Mouse (Mus musculus) G1E (cell line): ENCODE measurements around the gene Pbx1. TPM values are rescaled to one million over a fixed set of nuclear protein-coding genes. Genes with fewer than 3 reads are reported as not detected.

Source experiments
- ATAC-seq: 2 replicates; pipeline ENCODE4 v1.8.0; 2016; ENCODE audit warnings: mild to moderate bottlenecking; ENCODE audit not compliant: insufficient number of reproducible peaks, poor library complexity, low FRiP score, severe bottlenecking; ENCODE audit errors: extremely low read depth
- DNase-seq: peaks from one replicate; pipeline ENCODE4 v3.0.0; 2012; ENCODE audit warnings: low spot score
- H3K27me3 ChIP-seq: 2 replicates; pipeline ENCODE4 v1.6.1; 2012; ENCODE audit warnings: mild to moderate bottlenecking, low read length, inconsistent platforms; ENCODE audit not compliant: insufficient read depth
- H3K36me3 ChIP-seq: replicated peaks from 2 replicates; pipeline ENCODE3; 2012; ENCODE audit warnings: mild to moderate bottlenecking, inconsistent platforms
- H3K4me1 ChIP-seq: 2 replicates; pipeline ENCODE4 v1.6.1; 2012; ENCODE audit warnings: low read depth, low read length, inconsistent platforms, mixed read lengths; ENCODE audit not compliant: insufficient read depth
- H3K4me3 ChIP-seq: 2 replicates; pipeline ENCODE4 v1.5.1; 2012; ENCODE audit warnings: low read depth, mild to moderate bottlenecking, inconsistent platforms, low read length, moderate library complexity, mixed read lengths
- H3K9me3 ChIP-seq: replicated peaks from 2 replicates; pipeline ENCODE4 v1.6.1; 2012; ENCODE audit warnings: inconsistent platforms
- CTCF ChIP-seq: IDR thresholded peaks from 2 replicates; pipeline ENCODE4 v1.5.1; 2012; ENCODE audit warnings: low read depth, low read length, inconsistent platforms, mixed read lengths
- GATA1 ChIP-seq: IDR thresholded peaks from 2 replicates; pipeline ENCODE4 v1.6.1; 2012; ENCODE audit warnings: borderline replicate concordance, low read length, inconsistent platforms, mixed read lengths
- GATA2 ChIP-seq: IDR thresholded peaks from 2 replicates; pipeline ENCODE4 v1.6.1; 2012; ENCODE audit warnings: low read depth, low read length, inconsistent platforms, borderline replicate concordance
- POLR2AphosphoS5 ChIP-seq: IDR thresholded peaks from 2 replicates; pipeline ENCODE4 v1.6.1; 2012; ENCODE audit warnings: low read depth, low read length, inconsistent platforms; ENCODE audit not compliant: insufficient replicate concordance
- TAL1 ChIP-seq: conservative IDR thresholded peaks from 2 replicates; pipeline ENCODE4 v1.6.1; 2012; ENCODE audit warnings: low read depth, low read length, inconsistent platforms, mixed read lengths
- polyA plus RNA-seq: library from polyadenylated mRNA; stranded (reverse); fragments of >175 nt; gene quantifications from 2 replicates; pipeline ENCODE4 v1.2.3, GENCODE M21; 2012
- total RNA-seq, 2 experiments: library from RNA; stranded (forward) in 1 of 2; stranded (reverse) in 1 of 2; fragments of 200-1000 nt in 1 of 2; fragments of >200 nt in 1 of 2; fragmentation: Nextera tagmentation in 1 of 2; gene quantifications; 2 replicates each; pipeline ENCODE4 v1.2.3; 2014 to 2017

The Pbx1 gene
- total and polyA plus RNA-seq, 3 experiments, result 0.11 to 0.23 TPM; not detected in 1

DNA sequence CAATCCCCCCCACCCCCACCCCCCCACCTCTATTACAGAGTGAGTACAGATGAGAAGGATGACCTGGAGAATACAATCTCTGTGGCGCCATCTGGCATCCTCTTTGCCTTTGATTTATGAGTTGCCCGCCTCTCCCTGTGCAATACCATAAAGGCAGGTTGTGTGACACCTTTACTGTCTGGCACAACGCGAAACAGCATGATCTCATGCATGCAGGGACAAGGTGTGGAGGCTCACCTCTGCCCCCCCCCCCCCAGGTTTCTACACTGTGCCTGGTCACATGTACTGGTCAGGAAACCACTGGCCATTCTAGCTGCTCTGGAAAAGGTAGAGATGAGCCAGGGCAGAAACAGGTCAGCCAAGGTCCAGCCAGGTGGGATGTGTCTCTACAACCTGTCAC is 293.4 kb downstream of the Pbx1 start:
- Histone ChIP-seq H3K9me3 (peaks cover 55% of the 10 kb centered on the region), H3K4me1 (no peaks in the 10 kb centered on the region), H3K27me3 (no peaks in the 10 kb centered on the region), H3K36me3 (no peaks in the 10 kb centered on the region), H3K4me3 (no peak overlapping the region)
- no peak for DNase-seq
- no peak for ATAC-seq
- TF ChIP-seq GATA2 (no peak), TAL1 (no peak), CTCF (no peak), POLR2AphosphoS5 (no peak), GATA1 (no peak)

DNA sequence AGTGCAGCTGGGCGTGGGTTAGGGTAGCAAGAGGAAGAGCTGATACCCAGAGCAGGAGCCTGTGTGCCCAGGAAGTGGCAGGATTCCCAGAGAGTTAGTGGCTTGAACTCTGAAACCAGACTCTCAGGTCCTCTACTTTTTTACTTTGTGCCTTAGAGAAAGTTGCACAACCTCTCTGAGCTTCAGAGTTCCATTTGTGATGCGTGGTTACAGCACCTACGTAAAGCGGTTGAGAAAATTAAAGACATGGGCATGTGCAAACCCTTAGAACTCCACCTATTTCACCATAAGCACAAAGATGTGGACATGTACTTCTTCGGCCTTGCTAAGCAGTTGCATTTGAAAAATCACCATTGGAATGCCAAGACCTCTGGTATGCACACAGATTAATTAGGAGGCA is 294.2 kb downstream of the Pbx1 start:
- DNase-seq, result no peak
- Histone ChIP-seq H3K4me1 (no peaks in the 10 kb centered on the region), H3K36me3 (no peaks in the 10 kb centered on the region), H3K4me3 (no peak overlapping the region), H3K27me3 (no peaks in the 10 kb centered on the region), H3K9me3 (peaks cover 56% of the 10 kb centered on the region)
- TF ChIP-seq TAL1 (no peak), CTCF (no peak)
- no peak for ATAC-seq

DNA sequence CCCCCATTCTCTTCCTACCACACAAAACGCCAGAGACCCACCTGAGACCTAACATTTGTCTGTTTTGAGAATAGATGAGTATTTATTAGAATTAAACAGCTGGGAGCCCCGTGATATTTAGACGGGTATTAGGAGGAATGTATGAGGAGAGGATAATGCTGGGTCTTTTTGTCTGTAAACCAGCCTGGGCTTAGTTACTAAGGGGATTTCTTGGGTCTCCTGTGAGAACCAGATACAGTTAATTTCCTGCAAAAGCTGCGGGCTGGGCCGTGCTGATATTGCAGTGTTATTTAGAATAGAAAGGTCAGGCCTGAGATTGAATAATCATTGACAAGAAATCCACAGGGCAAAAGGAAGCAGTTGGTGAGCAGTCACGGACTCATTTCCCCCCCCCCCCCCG is 296.5 kb downstream of the Pbx1 start:
- Histone ChIP-seq H3K4me1 (no peaks in the 10 kb centered on the region), H3K4me3 (no peak overlapping the region), H3K9me3 (peaks cover 50% of the 10 kb centered on the region), H3K27me3 (no peaks in the 10 kb centered on the region), H3K36me3 (no peaks in the 10 kb centered on the region)
- DNase-seq (no peak), ATAC-seq (no peak)
- TF ChIP-seq TAL1 (no peak), CTCF (no peak), POLR2AphosphoS5 (no peak), GATA1 (no peak), GATA2 (no peak)

DNA sequence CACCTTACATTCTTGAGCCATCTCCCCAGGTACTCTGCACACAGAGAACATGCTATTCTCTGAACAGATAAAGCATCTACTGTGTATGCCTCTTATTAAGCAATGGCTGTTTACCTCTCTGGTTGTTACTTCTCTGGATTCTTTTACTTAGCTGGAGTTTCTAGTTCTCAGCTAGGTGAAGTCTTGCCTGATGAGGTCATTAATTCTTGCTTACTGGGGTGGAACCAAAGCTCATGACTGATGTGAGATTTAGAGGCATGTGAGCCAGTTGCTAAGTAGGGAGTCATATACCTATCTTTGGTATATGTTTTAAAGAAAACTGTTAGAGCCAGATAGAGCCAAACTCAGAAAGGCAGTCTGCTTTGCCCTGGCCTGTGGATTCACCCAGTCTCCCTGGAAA is 298.4 kb downstream of the Pbx1 start:
- Histone ChIP-seq H3K9me3 (peaks cover 49% of the 10 kb centered on the region), H3K36me3 (no peaks in the 10 kb centered on the region), H3K4me1 (no peaks in the 10 kb centered on the region), H3K27me3 (no peaks in the 10 kb centered on the region), H3K4me3 (no peak overlapping the region)
- TF ChIP-seq CTCF (no peak), GATA2 (no peak), GATA1 (no peak), POLR2AphosphoS5 (no peak), TAL1 (no peak)
- ATAC-seq, result no peak
- no peak for DNase-seq

DNA sequence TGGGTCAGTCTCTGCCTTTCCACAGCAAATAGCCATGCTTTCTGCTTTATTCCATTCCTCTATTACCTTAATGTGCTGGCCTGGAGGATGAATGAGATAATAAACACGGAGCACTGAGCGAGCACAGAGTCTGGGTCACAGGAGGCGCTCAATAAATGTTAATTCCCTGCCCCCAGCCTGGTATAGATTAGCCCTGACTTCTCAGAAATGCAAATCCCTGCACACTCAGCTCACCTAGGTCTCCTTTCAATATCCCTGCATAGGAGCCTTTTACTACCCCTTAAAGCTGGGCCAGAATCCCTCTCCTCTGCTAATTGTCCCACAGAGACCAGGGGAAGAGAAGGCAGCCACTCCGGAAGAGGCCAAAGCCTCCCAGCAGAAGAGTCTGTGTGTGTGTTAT is 304.1 kb downstream of the Pbx1 start:
- no peaks in the 10 kb centered on the region for H3K4me1 ChIP-seq
- H3K4me3 ChIP-seq, result no peak overlapping the region
- TF ChIP-seq CTCF, result no peak
- no peak for TF ChIP-seq TAL1
- no peak for TF ChIP-seq GATA2
- no peak for TF ChIP-seq POLR2AphosphoS5
- no peak for TF ChIP-seq GATA1
- H3K36me3 ChIP-seq, result no peaks in the 10 kb centered on the region
- ATAC-seq (no peak), DNase-seq (no peak)
- H3K27me3 ChIP-seq, result no peaks in the 10 kb centered on the region
- H3K9me3 ChIP-seq, result peaks cover 55% of the 10 kb centered on the region

DNA sequence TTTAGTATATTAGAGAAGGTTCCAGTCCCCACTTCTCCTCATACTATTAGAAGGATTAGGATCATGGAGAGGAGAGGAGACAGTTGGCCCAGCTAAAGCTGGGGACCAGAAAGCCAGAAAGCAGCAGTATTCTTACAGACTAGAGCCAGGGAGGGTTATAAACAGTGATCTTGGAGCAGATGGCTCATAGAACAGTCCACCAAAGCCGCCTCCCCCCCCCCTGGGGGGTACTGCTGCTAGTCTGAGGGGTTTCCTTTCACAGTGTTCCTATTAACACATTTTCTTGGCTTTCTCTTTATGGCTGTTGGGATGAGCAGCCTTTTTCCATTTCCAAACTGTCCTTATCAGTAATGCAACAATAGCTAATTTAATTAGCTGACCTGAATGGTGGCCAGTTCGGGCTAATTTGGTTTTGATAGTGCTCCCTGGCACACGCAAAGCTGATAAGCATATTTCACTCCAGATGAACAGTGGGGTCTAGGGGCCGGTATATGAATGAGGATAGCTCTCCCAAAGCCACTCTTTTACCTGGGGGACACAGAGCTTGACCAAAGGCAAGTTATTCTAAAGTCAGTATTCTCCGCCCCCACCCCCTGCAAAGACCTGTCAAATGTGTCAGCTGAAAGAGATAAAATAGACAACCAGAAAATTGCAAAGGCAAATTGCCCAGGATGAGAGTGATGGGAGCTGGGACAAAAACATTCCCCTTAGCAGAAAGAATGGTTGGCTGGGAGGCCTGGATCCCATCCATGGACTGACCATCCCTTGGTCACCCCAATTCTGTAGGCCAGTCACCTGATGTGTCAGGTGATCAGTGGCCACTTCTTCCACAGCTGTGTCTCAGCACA is 307.2 kb downstream of the Pbx1 start:
- ATAC-seq (no peak), DNase-seq (no peak)
- no peaks in the 10 kb centered on the region for H3K36me3 ChIP-seq
- no peaks in the 10 kb centered on the region for H3K27me3 ChIP-seq
- H3K4me3 ChIP-seq, result no peak overlapping the region
- peaks cover 40% of the 10 kb centered on the region for H3K9me3 ChIP-seq
- TF ChIP-seq TAL1, result no peak
- no peak for TF ChIP-seq POLR2AphosphoS5
- no peak for TF ChIP-seq GATA2
- no peak for TF ChIP-seq CTCF
- TF ChIP-seq GATA1, result no peak
- H3K4me1 ChIP-seq, result no peaks in the 10 kb centered on the region
